Mouse (Mus musculus) MEL (cell line): ENCODE data around the gene Fxyd7. TPM values are rescaled to one million over a fixed set of nuclear protein-coding genes. Genes with fewer than 3 reads are reported as not detected.

ENCODE experiments used
- DNase-seq: peaks from one replicate; pipeline ENCODE4 v3.0.0; 2011; ENCODE audit warnings: low read depth, low spot score
- H3K27ac ChIP-seq: 2 replicates; pipeline ENCODE4 v1.5.1; 2012; ENCODE audit warnings: low read depth, mild to moderate bottlenecking, control low read depth, low read length, moderate library complexity; ENCODE audit not compliant: control insufficient read depth
- H3K27me3 ChIP-seq, 2 experiments: fragments of 150-350 bp in 1 of 2; sonication (generic) in 1 of 2; 2 replicates each; pipeline ENCODE4 v1.6.1; 2012; ENCODE audit warnings: low read length in 2 of 2, mild to moderate bottlenecking in 2 of 2, improper control_type of control experiment in 1 of 2, moderate library complexity in 1 of 2; ENCODE audit not compliant: insufficient read depth in 2 of 2, control insufficient read depth in 1 of 2
- H3K36me3 ChIP-seq, 2 experiments: 2 replicates each; pipeline ENCODE4 v1.6.1; 2012 to 2014; ENCODE audit warnings: low read length in 2 of 2, improper control_type of control experiment in 1 of 2, inconsistent platforms in 1 of 2, mild to moderate bottlenecking in 1 of 2; ENCODE audit not compliant: insufficient read depth in 2 of 2, control insufficient read depth in 1 of 2
- H3K4me1 ChIP-seq, 2 experiments: fragments of 150-350 bp in 1 of 2; sonication (generic) in 1 of 2; 2 replicates each; pipeline ENCODE4 v1.6.1; 2012; ENCODE audit warnings: low read length in 2 of 2, improper control_type of control experiment in 1 of 2, mild to moderate bottlenecking in 1 of 2; ENCODE audit not compliant: insufficient read depth in 2 of 2, control insufficient read depth in 1 of 2
- H3K4me3 ChIP-seq, 2 experiments: fragments of 150-350 bp in 1 of 2; sonication (generic) in 1 of 2; 2 replicates each; pipeline ENCODE4 v1.5.1; 2012; ENCODE audit warnings: low read depth in 2 of 2, low read length in 2 of 2, mild to moderate bottlenecking in 2 of 2, moderate library complexity in 2 of 2, control low read depth in 1 of 2, improper control_type of control experiment in 1 of 2; ENCODE audit not compliant: control insufficient read depth in 1 of 2, insufficient read depth in 1 of 2
- H3K79me2 ChIP-seq: 2 replicates; pipeline ENCODE4 v1.6.1; 2012; ENCODE audit warnings: mild to moderate bottlenecking, low read length, moderate library complexity; ENCODE audit not compliant: control insufficient read depth, poor library complexity, insufficient read depth
- H3K9ac ChIP-seq: 2 replicates; pipeline ENCODE4 v1.6.1; 2012; ENCODE audit warnings: low read depth, mild to moderate bottlenecking, control low read depth, low read length, moderate library complexity; ENCODE audit not compliant: control insufficient read depth, poor library complexity, severe bottlenecking
- H3K9me3 ChIP-seq: fragments of 150-350 bp; sonication (generic); replicated peaks from 2 replicates; pipeline ENCODE4 v1.6.1; 2012; ENCODE audit warnings: mild to moderate bottlenecking, low read length, improper control_type of control experiment, moderate library complexity; ENCODE audit not compliant: insufficient read depth
- CHD1 ChIP-seq: IDR thresholded peaks from 2 replicates; pipeline ENCODE4 v1.6.1; 2012; ENCODE audit warnings: low read depth, mild to moderate bottlenecking, inconsistent platforms, low read length, improper control_type of control experiment
- CHD2 ChIP-seq: IDR thresholded peaks from 2 replicates; pipeline ENCODE4 v1.6.1; 2011; ENCODE audit warnings: low read length, improper control_type of control experiment
- ELF1 ChIP-seq: IDR thresholded peaks from 2 replicates; pipeline ENCODE4 v1.6.1; 2014; ENCODE audit warnings: low read depth, mild to moderate bottlenecking, inconsistent platforms, low read length, improper control_type of control experiment, moderate library complexity
- ETS1 ChIP-seq: IDR thresholded peaks from 2 replicates; pipeline ENCODE4 v1.6.1; 2012; ENCODE audit warnings: low read depth, mild to moderate bottlenecking, inconsistent platforms, low read length, improper control_type of control experiment, moderate library complexity
- GABPA ChIP-seq: IDR thresholded peaks from 2 replicates; pipeline ENCODE4 v1.6.1; 2012; ENCODE audit warnings: low read depth, mild to moderate bottlenecking, inconsistent platforms, low read length, improper control_type of control experiment, moderate library complexity
- GATA1 ChIP-seq: IDR thresholded peaks from 2 replicates; pipeline ENCODE4 v1.6.1; 2011; ENCODE audit warnings: low read depth, low read length, improper control_type of control experiment
- HCFC1 ChIP-seq: IDR thresholded peaks from 2 replicates; pipeline ENCODE4 v1.6.1; 2012; ENCODE audit warnings: low read depth, mild to moderate bottlenecking, inconsistent platforms, low read length, improper control_type of control experiment, moderate library complexity
- MAFK ChIP-seq: IDR thresholded peaks from 2 replicates; pipeline ENCODE4 v1.6.1; 2011; ENCODE audit warnings: low read depth, mild to moderate bottlenecking, low read length, improper control_type of control experiment, borderline replicate concordance
- MAZ ChIP-seq: IDR thresholded peaks from 2 replicates; pipeline ENCODE4 v1.6.1; 2012; ENCODE audit warnings: low read depth, mild to moderate bottlenecking, inconsistent platforms, low read length, improper control_type of control experiment
- MXI1 ChIP-seq: IDR thresholded peaks from 2 replicates; pipeline ENCODE4 v1.6.1; 2011; ENCODE audit warnings: mild to moderate bottlenecking, low read depth, low read length, improper control_type of control experiment
- MYC ChIP-seq: IDR thresholded peaks from 2 replicates; pipeline ENCODE4 v1.6.1; 2011; ENCODE audit warnings: low read depth, mild to moderate bottlenecking, low read length, improper control_type of control experiment, moderate library complexity
- NRF1 ChIP-seq: IDR thresholded peaks from 2 replicates; pipeline ENCODE4 v1.6.1; 2014; ENCODE audit warnings: low read depth, mild to moderate bottlenecking, inconsistent platforms, low read length, improper control_type of control experiment, moderate library complexity; ENCODE audit not compliant: poor library complexity, insufficient read depth, severe bottlenecking
- POLR2A ChIP-seq, 2 experiments: IDR thresholded peaks; 2 replicates each; pipeline ENCODE4 v1.6.1; 2011 to 2012; ENCODE audit warnings: low read length in 2 of 2, mild to moderate bottlenecking in 2 of 2, control low read depth in 1 of 2, improper control_type of control experiment in 1 of 2, low read depth in 1 of 2, moderate library complexity in 1 of 2; ENCODE audit not compliant: control insufficient read depth in 1 of 2, insufficient read depth in 1 of 2, poor library complexity in 1 of 2
- TBP ChIP-seq: IDR thresholded peaks from 2 replicates; pipeline ENCODE4 v1.8.0; 2011; ENCODE audit warnings: low read depth, low read length, improper control_type of control experiment
- USF1 ChIP-seq: IDR thresholded peaks from 2 replicates; pipeline ENCODE4 v1.6.1; 2014; ENCODE audit warnings: low read depth, mild to moderate bottlenecking, inconsistent platforms, low read length, improper control_type of control experiment, moderate library complexity
- ZMIZ1 ChIP-seq: IDR thresholded peaks from 2 replicates; pipeline ENCODE4 v1.6.1; 2012; ENCODE audit warnings: low read depth, mild to moderate bottlenecking, inconsistent platforms, low read length, improper control_type of control experiment, moderate library complexity
- polyA plus RNA-seq, 2 experiments: library from polyadenylated mRNA; stranded (reverse) in 1 of 2; unstranded in 1 of 2; fragments of >175 nt in 1 of 2; fragments of >200 nt in 1 of 2; gene quantifications; 2 replicates each; pipeline versions ENCODE4 v1.2.1 to v1.2.4; 2012; ENCODE audit warnings: low replicate concordance in 2 of 2, low read depth in 1 of 2; ENCODE audit not compliant: insufficient read length in 2 of 2, insufficient read depth in 1 of 2, missing spikeins in 1 of 2
- total RNA-seq: library from RNA; depleted of rRNA; stranded (reverse); fragments of 300-350 nt; gene quantifications from 2 replicates; pipeline ENCODE4 v1.2.3, GENCODE M21; 2012

The Fxyd7 gene
- total and polyA plus RNA-seq, 3 experiments = 0.11 TPM; not detected in 2

GRCm38 (mm10) chr7:31077470-31077869 lies 26.2 kb upstream of the Fxyd7 start:
- DNase-seq = no peak
- Histone ChIP-seq H3K4me3 (no peak overlapping the region), H3K27me3 (peaks cover 3 to 7% of the 10 kb centered on the region in 2 experiments; a peak in 3 of 4 replicates), H3K9ac (no peak overlapping the region), H3K36me3 (no peaks in the 10 kb centered on the region), H3K9me3 (no peaks in the 10 kb centered on the region), H3K79me2 (no peaks in the 10 kb centered on the region), H3K27ac (no peak overlapping the region), H3K4me1 (no peaks in the 10 kb centered on the region)
- TF ChIP-seq GATA1 = no peak
- no peak for TF ChIP-seq ETS1

GRCm38 (mm10) chr7:31076492-31076891 lies 25.2 kb upstream of the Fxyd7 start, which contains the start of gene Fxyd3:
Gene Fxyd3, minus strand, starts transcription at chr7:31076704.
- no peak within 1 kb of the TSS for H3K4me3 ChIP-seq
- H3K36me3 ChIP-seq = no peaks in the 10 kb centered on the region
- TF ChIP-seq MAZ = no peak
- no peak for TF ChIP-seq MAFK
- TF ChIP-seq HCFC1 = no peak
- TF ChIP-seq CHD2 = no peak
- no peak for TF ChIP-seq POLR2A (IDR thresholded peaks at IDR 0.05; ENCODE audit: control insufficient read depth in 1 of 2, insufficient read depth in 1 of 2, low read depth in 1 of 2, low read length in 2 of 2, poor library complexity in 1 of 2)
- TF ChIP-seq ETS1 = no peak
- TF ChIP-seq MYC = no peak
- no peak for TF ChIP-seq USF1
- no peak for TF ChIP-seq ZMIZ1
- no peak for TF ChIP-seq GABPA
- no peak within 1 kb of the TSS for H3K9ac ChIP-seq
- H3K9me3 ChIP-seq = no peaks in the 10 kb centered on the region
- DNase-seq = no peak
- peaks cover 0 to 3% of the 10 kb centered on the region in 2 experiments; a peak in 2 of 4 replicates for H3K27me3 ChIP-seq
- H3K79me2 ChIP-seq = no peaks in the 10 kb centered on the region
- no peak within 1 kb of the TSS for H3K27ac ChIP-seq
- no peaks in the 10 kb centered on the region for H3K4me1 ChIP-seq

- Histone ChIP-seq H3K36me3 (no peaks in the 10 kb centered on the region), H3K9me3 (no peaks in the 10 kb centered on the region), H3K4me3 (no peak overlapping the region), H3K79me2 (no peaks in the 10 kb centered on the region), H3K4me1 (no peaks in the 10 kb centered on the region), H3K9ac (no peak overlapping the region), H3K27me3 (no peaks in the 10 kb centered on the region; a peak in 2 of 4 replicates), H3K27ac (no peak overlapping the region)
- no peak for TF ChIP-seq TBP
- TF ChIP-seq ELF1 = no peak
- TF ChIP-seq USF1 = no peak
- TF ChIP-seq CHD1 = no peak
- no peak for TF ChIP-seq ETS1
- TF ChIP-seq MXI1 = no peak
- no peak for TF ChIP-seq NRF1
- DNase-seq = no peak
Observed at GRCm38 (mm10) chr7:31074713-31075069, 23.4 kb upstream of the Fxyd7 start.
